Mouse (Mus musculus): Measurements from ENCODE around the gene Mmrn2. TPM values are rescaled to one million over a fixed set of nuclear protein-coding genes. Genes with fewer than 3 reads are reported as not detected.

Gene Mmrn2
- total and polyA plus RNA-seq, 2 experiments, result 3.4 to 9.2 TPM

DNA sequence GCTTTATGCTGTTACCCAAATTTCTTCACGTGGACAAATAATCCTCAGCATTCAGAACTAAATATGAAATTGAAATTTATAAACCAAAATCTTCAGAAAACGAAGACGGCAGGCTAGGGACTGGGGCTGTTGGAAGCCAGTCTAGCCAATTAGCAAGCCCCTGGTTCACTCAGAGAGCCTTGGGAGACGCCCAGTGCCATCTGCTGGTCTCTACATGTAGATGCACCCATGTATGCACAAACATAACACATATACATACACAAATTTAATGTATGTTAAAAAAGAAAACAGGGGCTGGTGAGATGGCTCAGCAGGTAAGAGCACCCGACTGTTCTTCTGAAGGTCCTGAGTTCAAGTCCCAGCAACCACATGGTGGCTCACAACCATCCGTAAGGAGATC, 71.4 kb downstream of the Mmrn2 start:
- Histone ChIP-seq H3K36me3 (ENCODE audit: control insufficient read depth, insufficient read depth, low read length) (peaks cover 11% of the 10 kb centered on the region), H3K27ac (replicated peaks; ENCODE audit: insufficient read depth, low read depth, low read length) (no peak overlapping the region), H3K4me3 (ENCODE audit: insufficient read depth, low read depth, low read length) (no peak overlapping the region), H3K27me3 (ENCODE audit: control insufficient read depth, insufficient read depth, low read length) (no peaks in the 10 kb centered on the region), H3K4me1 (ENCODE audit: control insufficient read depth, insufficient read depth, low read length) (no peaks in the 10 kb centered on the region), H3K9ac (ENCODE audit: low read depth, low read length) (no peak overlapping the region), H3K79me2 (ENCODE audit: control insufficient read depth, insufficient read depth, low read length) (no peaks in the 10 kb centered on the region; the same call in 1 of the 2 replicates)
- DNase-seq (ENCODE audit: extremely low read depth, low read depth, low spot score), result no peak
- 96% methylated on average over 6 of the region's 6 CpGs for WGBS
- no peak for TF ChIP-seq POLR2A (IDR thresholded peaks at IDR 0.05; ENCODE audit: extremely low read depth, insufficient read depth, low read length)
- no peak for TF ChIP-seq CTCF (IDR thresholded peaks at IDR 0.05; ENCODE audit: low read depth, low read length)

DNA sequence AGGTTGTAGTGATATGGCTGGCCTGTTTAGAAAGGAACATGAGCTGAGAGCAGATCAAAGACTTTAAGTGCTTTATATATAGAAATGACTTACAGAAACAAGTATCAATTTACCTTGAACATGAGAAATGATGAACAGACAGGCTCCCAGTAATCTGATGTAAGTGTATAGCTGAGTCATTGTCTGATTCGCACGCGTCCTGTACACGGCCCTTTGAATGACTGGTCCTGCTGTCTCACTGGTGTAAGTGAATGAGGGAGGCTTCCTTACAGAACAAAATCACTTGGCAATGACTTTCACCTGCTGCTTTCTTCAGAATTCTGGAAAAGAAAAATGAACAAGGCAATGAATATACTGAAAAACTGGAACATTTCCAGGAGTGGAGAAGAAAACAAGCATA, 72.4 kb downstream of the Mmrn2 start:
- Histone ChIP-seq H3K36me3 (ENCODE audit: control insufficient read depth, insufficient read depth, low read length) (peaks cover 11% of the 10 kb centered on the region), H3K9ac (ENCODE audit: low read depth, low read length) (no peak overlapping the region), H3K27ac (replicated peaks; ENCODE audit: insufficient read depth, low read depth, low read length) (no peak overlapping the region), H3K79me2 (ENCODE audit: control insufficient read depth, insufficient read depth, low read length) (no peaks in the 10 kb centered on the region; the same call in 1 of the 2 replicates), H3K4me1 (ENCODE audit: control insufficient read depth, insufficient read depth, low read length) (no peaks in the 10 kb centered on the region), H3K27me3 (ENCODE audit: control insufficient read depth, insufficient read depth, low read length) (no peaks in the 10 kb centered on the region), H3K4me3 (ENCODE audit: insufficient read depth, low read depth, low read length) (no peak overlapping the region)
- no peak for DNase-seq (ENCODE audit: extremely low read depth, low read depth, low spot score)
- no peak for TF ChIP-seq POLR2A (IDR thresholded peaks at IDR 0.05; ENCODE audit: extremely low read depth, insufficient read depth, low read length)
- no peak for TF ChIP-seq CTCF (IDR thresholded peaks at IDR 0.05; ENCODE audit: low read depth, low read length)
- WGBS, result 97% methylated on average over 4 of the region's 4 CpGs

DNA sequence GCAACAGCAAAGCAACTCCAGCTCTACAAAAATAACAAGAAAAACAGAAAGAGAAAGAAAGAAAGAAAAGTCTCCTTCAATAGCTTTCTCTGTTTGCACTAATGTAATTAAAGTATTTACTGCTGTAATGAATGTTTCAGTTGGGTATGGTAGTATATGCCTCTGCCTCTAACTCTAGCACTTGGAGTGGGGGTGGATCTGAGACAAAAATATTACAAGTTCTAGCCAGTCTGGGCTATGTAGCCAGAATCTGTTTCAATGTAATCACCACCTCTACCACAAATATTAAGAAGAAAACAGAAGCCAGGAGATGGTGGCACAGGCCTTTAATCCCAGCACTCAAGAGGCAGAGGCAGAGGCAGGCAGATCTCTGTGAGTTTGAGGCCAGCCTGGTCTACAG, 73.1 kb downstream of the Mmrn2 start:
- Histone ChIP-seq H3K79me2 (ENCODE audit: control insufficient read depth, insufficient read depth, low read length) (no peaks in the 10 kb centered on the region; the same call in 1 of the 2 replicates), H3K4me3 (ENCODE audit: insufficient read depth, low read depth, low read length) (no peak overlapping the region), H3K27ac (replicated peaks; ENCODE audit: insufficient read depth, low read depth, low read length) (no peak overlapping the region), H3K36me3 (ENCODE audit: control insufficient read depth, insufficient read depth, low read length) (peaks cover 10% of the 10 kb centered on the region), H3K4me1 (ENCODE audit: control insufficient read depth, insufficient read depth, low read length) (no peaks in the 10 kb centered on the region), H3K9ac (ENCODE audit: low read depth, low read length) (no peak overlapping the region), H3K27me3 (ENCODE audit: control insufficient read depth, insufficient read depth, low read length) (no peaks in the 10 kb centered on the region)
- DNase-seq (ENCODE audit: extremely low read depth, low read depth, low spot score), result no peak
- TF ChIP-seq POLR2A (IDR thresholded peaks at IDR 0.05; ENCODE audit: extremely low read depth, insufficient read depth, low read length), result no peak
- no peak for TF ChIP-seq CTCF (IDR thresholded peaks at IDR 0.05; ENCODE audit: low read depth, low read length)

DNA sequence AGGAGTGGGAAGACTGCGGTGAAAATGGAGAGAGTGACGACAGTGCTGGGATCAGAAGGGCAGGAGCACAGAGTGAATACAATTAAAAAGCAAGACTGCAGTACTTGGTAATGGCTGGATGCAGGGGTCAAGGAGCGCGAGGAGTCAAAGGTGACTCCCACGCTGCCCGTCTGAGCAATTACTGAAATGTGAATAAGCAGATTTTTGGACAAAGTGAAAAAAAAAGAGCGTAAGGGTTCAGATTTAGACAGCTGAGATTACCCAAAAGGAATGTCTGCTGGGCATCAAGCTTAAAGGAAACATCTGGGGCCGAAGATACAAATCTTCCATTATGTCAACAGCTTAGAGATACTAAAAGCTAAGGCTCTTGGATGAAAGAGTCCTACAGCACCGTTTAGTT, 74.5 kb downstream of the Mmrn2 start:
- Histone ChIP-seq H3K4me3 (ENCODE audit: insufficient read depth, low read depth, low read length) (no peak overlapping the region), H3K9ac (ENCODE audit: low read depth, low read length) (no peak overlapping the region), H3K4me1 (ENCODE audit: control insufficient read depth, insufficient read depth, low read length) (no peaks in the 10 kb centered on the region), H3K79me2 (ENCODE audit: control insufficient read depth, insufficient read depth, low read length) (no peaks in the 10 kb centered on the region; the same call in 1 of the 2 replicates), H3K36me3 (ENCODE audit: control insufficient read depth, insufficient read depth, low read length) (peaks cover 8% of the 10 kb centered on the region), H3K27ac (replicated peaks; ENCODE audit: insufficient read depth, low read depth, low read length) (no peak overlapping the region), H3K27me3 (ENCODE audit: control insufficient read depth, insufficient read depth, low read length) (no peaks in the 10 kb centered on the region)
- no peak for DNase-seq (ENCODE audit: extremely low read depth, low read depth, low spot score)
- TF ChIP-seq POLR2A (IDR thresholded peaks at IDR 0.05; ENCODE audit: extremely low read depth, insufficient read depth, low read length), result no peak
- TF ChIP-seq CTCF (IDR thresholded peaks at IDR 0.05; ENCODE audit: low read depth, low read length), result no peak
- WGBS, result 67% methylated on average over 9 of the region's 9 CpGs

GRCm38 (mm10) chr14:34450451-34450850, 75.2 kb downstream of the Mmrn2 start:
- Histone ChIP-seq H3K79me2 (ENCODE audit: control insufficient read depth, insufficient read depth, low read length) (no peaks in the 10 kb centered on the region; the same call in 1 of the 2 replicates), H3K27me3 (ENCODE audit: control insufficient read depth, insufficient read depth, low read length) (no peaks in the 10 kb centered on the region), H3K4me3 (ENCODE audit: insufficient read depth, low read depth, low read length) (no peak overlapping the region), H3K4me1 (ENCODE audit: control insufficient read depth, insufficient read depth, low read length) (no peaks in the 10 kb centered on the region), H3K36me3 (ENCODE audit: control insufficient read depth, insufficient read depth, low read length) (peaks cover 6% of the 10 kb centered on the region; the same call in 1 of the 2 replicates), H3K9ac (ENCODE audit: low read depth, low read length) (no peak overlapping the region), H3K27ac (replicated peaks; ENCODE audit: insufficient read depth, low read depth, low read length) (no peak overlapping the region)
- TF ChIP-seq POLR2A (IDR thresholded peaks at IDR 0.05; ENCODE audit: extremely low read depth, insufficient read depth, low read length) (no peak), CTCF (IDR thresholded peaks at IDR 0.05; ENCODE audit: low read depth, low read length) (no peak)
- WGBS, result 94% methylated on average over 5 of the region's 5 CpGs
- DNase-seq (ENCODE audit: extremely low read depth, low read depth, low spot score), result no peak

- DNase-seq (ENCODE audit: extremely low read depth, low read depth, low spot score), result no peak
- Histone ChIP-seq H3K4me3 (ENCODE audit: insufficient read depth, low read depth, low read length) (no peak overlapping the region), H3K27me3 (ENCODE audit: control insufficient read depth, insufficient read depth, low read length) (no peaks in the 10 kb centered on the region), H3K36me3 (ENCODE audit: control insufficient read depth, insufficient read depth, low read length) (peaks cover 4% of the 10 kb centered on the region; the same call in 1 of the 2 replicates), H3K9ac (ENCODE audit: low read depth, low read length) (no peak overlapping the region), H3K79me2 (ENCODE audit: control insufficient read depth, insufficient read depth, low read length) (peaks cover 3% of the 10 kb centered on the region), H3K27ac (replicated peaks; ENCODE audit: insufficient read depth, low read depth, low read length) (no peak overlapping the region), H3K4me1 (ENCODE audit: control insufficient read depth, insufficient read depth, low read length) (no peaks in the 10 kb centered on the region)
- TF ChIP-seq POLR2A (IDR thresholded peaks at IDR 0.05; ENCODE audit: extremely low read depth, insufficient read depth, low read length) (no peak), CTCF (IDR thresholded peaks at IDR 0.05; ENCODE audit: low read depth, low read length) (no peak)
Measured at GRCm38 (mm10) chr14:34451872-34452271, 76.6 kb downstream of the Mmrn2 start.

Measured in liver, adult 2 months (tissue).